Mouse (Mus musculus): ENCODE results near the gene Ccdc57. TPM values are rescaled to one million over a fixed set of nuclear protein-coding genes. Genes with fewer than 3 reads are reported as not detected.
A peak's percentile ranks its signal among the peaks of the same experiment; 100 is the strongest.

Ccdc57 gene
- total and polyA plus RNA-seq, 3 experiments, result 2.5 to 4.2 (median 2.8) TPM

- DNase-seq (ENCODE audit: low spot score), result no peak
- TF ChIP-seq TAL1 (conservative IDR thresholded peaks at IDR 0.05; ENCODE audit: low read depth, low read length) (no peak), CTCF (IDR thresholded peaks at IDR 0.05; ENCODE audit: low read depth, low read length) (no peak), GATA2 (IDR thresholded peaks at IDR 0.05; ENCODE audit: borderline replicate concordance, low read depth, low read length) (no peak), GATA1 (IDR thresholded peaks at IDR 0.05; ENCODE audit: borderline replicate concordance, low read length) (no peak)
Observed at GRCm38 (mm10) chr11:120818251-120818650, 114.4 kb downstream of the Ccdc57 start.

GRCm38 (mm10) chr11:120817358-120817757 is 115.3 kb downstream of the Ccdc57 start:
- no peak overlapping the region for H3K4me3 ChIP-seq (ENCODE audit: low read depth, low read length)
- no peak for TF ChIP-seq POLR2AphosphoS5 (IDR thresholded peaks at IDR 0.05; ENCODE audit: insufficient replicate concordance, low read depth, low read length)
- no peak for TF ChIP-seq CTCF (IDR thresholded peaks at IDR 0.05; ENCODE audit: low read depth, low read length)
- no peak for TF ChIP-seq GATA2 (IDR thresholded peaks at IDR 0.05; ENCODE audit: borderline replicate concordance, low read depth, low read length)
- no peaks in the 10 kb centered on the region for H3K9me3 ChIP-seq (replicated peaks)
- no peaks in the 10 kb centered on the region for H3K27me3 ChIP-seq (ENCODE audit: insufficient read depth, low read length)
- H3K4me1 ChIP-seq (ENCODE audit: insufficient read depth, low read depth, low read length), result peaks cover 89% of the 10 kb centered on the region
- DNase-seq (ENCODE audit: low spot score) (no peak), ATAC-seq (ENCODE audit: extremely low read depth, insufficient number of reproducible peaks, low FRiP score, poor library complexity, severe bottlenecking) (no peak)
- peaks cover 100% of the 10 kb centered on the region for H3K36me3 ChIP-seq (replicated peaks)

More at GRCm38 (mm10) chr11:120818251-120818650, 114.4 kb downstream of the Ccdc57 start:
- H3K27me3 ChIP-seq (ENCODE audit: insufficient read depth, low read length), result no peaks in the 10 kb centered on the region
- H3K4me3 ChIP-seq (ENCODE audit: low read depth, low read length), result no peak overlapping the region
- H3K9me3 ChIP-seq (replicated peaks), result no peaks in the 10 kb centered on the region
- ATAC-seq (ENCODE audit: extremely low read depth, insufficient number of reproducible peaks, low FRiP score, poor library complexity, severe bottlenecking), result no peak
- peaks cover 93% of the 10 kb centered on the region for H3K4me1 ChIP-seq (ENCODE audit: insufficient read depth, low read depth, low read length)
- H3K36me3 ChIP-seq (replicated peaks), result peaks cover 100% of the 10 kb centered on the region

- no peak for ATAC-seq (ENCODE audit: extremely low read depth, insufficient number of reproducible peaks, low FRiP score, poor library complexity, severe bottlenecking)
- H3K4me1 ChIP-seq (ENCODE audit: insufficient read depth, low read depth, low read length), result peaks cover 65% of the 10 kb centered on the region
- no peaks in the 10 kb centered on the region for H3K27me3 ChIP-seq (ENCODE audit: insufficient read depth, low read length)
- no peaks in the 10 kb centered on the region for H3K9me3 ChIP-seq (replicated peaks)
- no peak for DNase-seq (ENCODE audit: low spot score)
- H3K4me3 ChIP-seq (ENCODE audit: low read depth, low read length), result peak overlapping the region; percentile 14; the same call in 1 of the 2 replicates
- H3K36me3 ChIP-seq (replicated peaks), result peaks cover 100% of the 10 kb centered on the region
- TF ChIP-seq POLR2AphosphoS5 (IDR thresholded peaks at IDR 0.05; ENCODE audit: insufficient replicate concordance, low read depth, low read length), result no peak
- TF ChIP-seq TAL1 (conservative IDR thresholded peaks at IDR 0.05; ENCODE audit: low read depth, low read length), result no peak
- TF ChIP-seq GATA2 (IDR thresholded peaks at IDR 0.05; ENCODE audit: borderline replicate concordance, low read depth, low read length), result no peak
- TF ChIP-seq GATA1 (IDR thresholded peaks at IDR 0.05; ENCODE audit: borderline replicate concordance, low read length), result no peak
- TF ChIP-seq CTCF (IDR thresholded peaks at IDR 0.05; ENCODE audit: low read depth, low read length), result no peak
Observed at GRCm38 (mm10) chr11:120812068-120812467, 120.6 kb downstream of the Ccdc57 start.

DNA sequence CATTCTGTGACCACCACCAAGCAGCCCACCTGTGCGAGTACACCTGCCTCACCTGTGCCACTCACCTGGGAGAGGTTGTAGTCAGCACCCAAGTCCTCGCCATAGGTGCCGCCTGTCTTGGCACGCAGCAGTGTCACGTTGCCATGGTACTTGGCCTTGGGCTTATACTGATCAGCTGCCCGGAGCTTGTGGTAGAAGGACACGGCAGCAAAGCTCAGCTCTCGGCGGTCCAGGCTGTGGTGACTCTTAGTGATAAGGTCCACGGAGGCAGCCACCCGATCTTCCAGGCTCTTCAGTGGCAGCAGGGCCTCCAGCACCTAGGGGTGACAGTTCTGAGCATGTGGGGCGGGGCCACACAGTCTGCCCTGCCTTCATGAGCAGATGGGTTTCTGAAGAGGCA is 124.7 kb downstream of the Ccdc57 start:
- Histone ChIP-seq H3K4me3 (ENCODE audit: low read depth, low read length) (no peak overlapping the region), H3K27me3 (ENCODE audit: insufficient read depth, low read length) (no peaks in the 10 kb centered on the region), H3K36me3 (replicated peaks) (peaks cover 83% of the 10 kb centered on the region), H3K4me1 (ENCODE audit: insufficient read depth, low read depth, low read length) (peaks cover 33% of the 10 kb centered on the region), H3K9me3 (replicated peaks) (no peaks in the 10 kb centered on the region)
- DNase-seq (ENCODE audit: low spot score), result no peak
- no peak for ATAC-seq (ENCODE audit: extremely low read depth, insufficient number of reproducible peaks, low FRiP score, poor library complexity, severe bottlenecking)
- no peak for TF ChIP-seq CTCF (IDR thresholded peaks at IDR 0.05; ENCODE audit: low read depth, low read length)
- TF ChIP-seq GATA2 (IDR thresholded peaks at IDR 0.05; ENCODE audit: borderline replicate concordance, low read depth, low read length), result no peak
- TF ChIP-seq TAL1 (conservative IDR thresholded peaks at IDR 0.05; ENCODE audit: low read depth, low read length), result no peak
- no peak for TF ChIP-seq GATA1 (IDR thresholded peaks at IDR 0.05; ENCODE audit: borderline replicate concordance, low read length)

GRCm38 (mm10) chr11:120805375-120806298 is 127.0 kb downstream of the Ccdc57 start:
- DNase-seq (ENCODE audit: low spot score), result no peak
- H3K9me3 ChIP-seq (replicated peaks), result no peaks in the 10 kb centered on the region
- no peak for ATAC-seq (ENCODE audit: extremely low read depth, insufficient number of reproducible peaks, low FRiP score, poor library complexity, severe bottlenecking)
- H3K36me3 ChIP-seq (replicated peaks), result peaks cover 59% of the 10 kb centered on the region
- TF ChIP-seq GATA2 (IDR thresholded peaks at IDR 0.05; ENCODE audit: borderline replicate concordance, low read depth, low read length) (no peak), POLR2AphosphoS5 (IDR thresholded peaks at IDR 0.05; ENCODE audit: insufficient replicate concordance, low read depth, low read length) (no peak; the same call in 1 of the 2 replicates), GATA1 (IDR thresholded peaks at IDR 0.05; ENCODE audit: borderline replicate concordance, low read length) (no peak), CTCF (IDR thresholded peaks at IDR 0.05; ENCODE audit: low read depth, low read length) (no peak), TAL1 (conservative IDR thresholded peaks at IDR 0.05; ENCODE audit: low read depth, low read length) (no peak)
- H3K4me3 ChIP-seq (ENCODE audit: low read depth, low read length), result no peak overlapping the region
- no peaks in the 10 kb centered on the region for H3K27me3 ChIP-seq (ENCODE audit: insufficient read depth, low read length)
- peaks cover 19% of the 10 kb centered on the region for H3K4me1 ChIP-seq (ENCODE audit: insufficient read depth, low read depth, low read length)

GRCm38 (mm10) chr11:120804769-120805168 is 127.9 kb downstream of the Ccdc57 start:
- TF ChIP-seq CTCF (IDR thresholded peaks at IDR 0.05; ENCODE audit: low read depth, low read length), result no peak
- TF ChIP-seq TAL1 (conservative IDR thresholded peaks at IDR 0.05; ENCODE audit: low read depth, low read length), result no peak
- no peak for TF ChIP-seq GATA2 (IDR thresholded peaks at IDR 0.05; ENCODE audit: borderline replicate concordance, low read depth, low read length)
- TF ChIP-seq POLR2AphosphoS5 (IDR thresholded peaks at IDR 0.05; ENCODE audit: insufficient replicate concordance, low read depth, low read length), result no peak
- TF ChIP-seq GATA1 (IDR thresholded peaks at IDR 0.05; ENCODE audit: borderline replicate concordance, low read length), result no peak
- ATAC-seq (ENCODE audit: extremely low read depth, insufficient number of reproducible peaks, low FRiP score, poor library complexity, severe bottlenecking), result no peak
- peaks cover 51% of the 10 kb centered on the region for H3K36me3 ChIP-seq (replicated peaks)

More at GRCm38 (mm10) chr11:120804769-120805168, 127.9 kb downstream of the Ccdc57 start:
- Histone ChIP-seq H3K4me1 (ENCODE audit: insufficient read depth, low read depth, low read length) (peaks cover 22% of the 10 kb centered on the region), H3K9me3 (replicated peaks) (no peaks in the 10 kb centered on the region), H3K4me3 (ENCODE audit: low read depth, low read length) (no peak overlapping the region), H3K27me3 (ENCODE audit: insufficient read depth, low read length) (no peaks in the 10 kb centered on the region)
- DNase-seq (ENCODE audit: low spot score), result no peak
